Mouse (Mus musculus): ENCODE measurements around the gene Optn. TPM values are rescaled to one million over a fixed set of nuclear protein-coding genes. Genes with fewer than 3 reads are reported as not detected.

Optn gene
- 11.2 TPM for polyA plus RNA-seq (2012; fragmentation: generic; extraction: Trizol)

- peak; percentile 59 for TF ChIP-seq POLR2AphosphoS2 (IDR thresholded peaks at IDR 0.05; ENCODE audit: insufficient read length, low read depth)
- TF ChIP-seq TCF3 (IDR thresholded peaks at IDR 0.05; ENCODE audit: insufficient read length, low read depth) = peak; percentile 38
- peak in 2 of 3 experiments; percentile 33 to 75 for TF ChIP-seq MYOD1 (IDR thresholded peaks at IDR 0.05; ENCODE audit: control insufficient read depth in 1 of 3, insufficient read length in 2 of 3, low read depth in 2 of 3)
- TF ChIP-seq MYOG (IDR thresholded peaks at IDR 0.05; ENCODE audit: control insufficient read depth in 1 of 3, insufficient read depth in 1 of 3, insufficient read length in 2 of 3, low read depth in 2 of 3) = peak in 2 of 3 experiments; percentile 67 to 77
- no peak for TF ChIP-seq TCF12 (IDR thresholded peaks at IDR 0.05; ENCODE audit: insufficient read depth, poor library complexity, severe bottlenecking)
- peak; percentile 89 for TF ChIP-seq POLR2A (IDR thresholded peaks at IDR 0.05; ENCODE audit: insufficient read length, low read depth)
- no peak for TF ChIP-seq USF1 (IDR thresholded peaks at IDR 0.05; ENCODE audit: low read depth)
- TF ChIP-seq REST (IDR thresholded peaks at IDR 0.05; ENCODE audit: insufficient read depth, insufficient read length) = no peak
- no peak for TF ChIP-seq SRF (IDR thresholded peaks at IDR 0.05; ENCODE audit: control insufficient read depth, insufficient read length, low read depth)
- H3K4me3 ChIP-seq = peak within 1 kb of the TSS; percentile 54
- H3K4me2 ChIP-seq (ENCODE audit: low read depth) = peak within 1 kb of the TSS; percentile 71
- peak within 1 kb of the TSS; percentile 31 for H3ac ChIP-seq (ENCODE audit: control insufficient read depth, insufficient read length)
- no peaks in the 10 kb centered on the region for H3K79me2 ChIP-seq (ENCODE audit: control insufficient read depth, insufficient read depth)
- H3K27me3 ChIP-seq (ENCODE audit: control insufficient read depth, insufficient read depth, insufficient read length) = no peaks in the 10 kb centered on the region
- H3K36me3 ChIP-seq (ENCODE audit: control insufficient read depth, insufficient read depth) = no peaks in the 10 kb centered on the region
Measured at GRCm38 (mm10) chr2:5063299-5064205, at the start of gene Optn. TSS of gene Optn (minus strand) at chr2:5064051.

DNA sequence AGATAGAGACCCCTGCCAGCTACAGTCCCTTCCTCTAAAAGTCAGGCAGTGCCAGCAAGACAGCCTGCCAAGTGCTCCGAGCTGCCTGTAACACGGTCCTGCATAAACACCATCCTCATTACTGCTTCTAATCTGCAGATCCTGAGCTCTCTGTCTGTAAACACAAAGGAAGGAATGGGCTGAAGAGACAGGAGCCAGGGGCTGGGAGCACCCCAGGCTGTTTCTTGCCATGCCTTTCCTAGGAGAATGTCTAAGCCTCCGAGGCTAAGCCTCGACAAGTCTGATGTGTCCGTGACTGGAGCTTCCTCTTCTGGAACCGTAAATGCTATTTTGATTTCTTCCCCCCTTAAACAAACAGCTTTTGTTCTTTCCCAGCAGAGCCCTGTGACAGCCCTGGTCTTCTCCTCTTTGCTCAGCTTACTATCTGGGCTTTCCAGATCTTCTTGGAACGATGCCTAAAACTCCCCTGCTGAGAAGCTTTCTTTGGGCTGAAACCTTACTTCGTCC, 49.0 kb upstream of the Optn start:
- Histone ChIP-seq H3K4me2 (ENCODE audit: low read depth) (no peak overlapping the region), H3K27me3 (ENCODE audit: control insufficient read depth, insufficient read depth, insufficient read length) (no peaks in the 10 kb centered on the region), H3K79me2 (ENCODE audit: control insufficient read depth, insufficient read depth) (no peaks in the 10 kb centered on the region), H3ac (ENCODE audit: control insufficient read depth, insufficient read length) (no peak overlapping the region), H3K36me3 (ENCODE audit: control insufficient read depth, insufficient read depth) (no peaks in the 10 kb centered on the region), H3K4me3 (no peak overlapping the region)
- TF ChIP-seq USF1 (IDR thresholded peaks at IDR 0.05; ENCODE audit: low read depth) (no peak), SRF (IDR thresholded peaks at IDR 0.05; ENCODE audit: control insufficient read depth, insufficient read length, low read depth) (no peak), MAX (IDR thresholded peaks at IDR 0.05; ENCODE audit: low read depth) (no peak), POLR2AphosphoS2 (IDR thresholded peaks at IDR 0.05; ENCODE audit: insufficient read length, low read depth) (no peak), POLR2A (IDR thresholded peaks at IDR 0.05; ENCODE audit: insufficient read length, low read depth) (no peak), MYOD1 (IDR thresholded peaks at IDR 0.05; ENCODE audit: control insufficient read depth in 1 of 3, insufficient read length in 2 of 3, low read depth in 2 of 3) (no peak), TCF12 (IDR thresholded peaks at IDR 0.05; ENCODE audit: insufficient read depth, poor library complexity, severe bottlenecking) (no peak), TCF3 (IDR thresholded peaks at IDR 0.05; ENCODE audit: insufficient read length, low read depth) (no peak), E2F4 (IDR thresholded peaks at IDR 0.05; ENCODE audit: insufficient read depth) (no peak), REST (IDR thresholded peaks at IDR 0.05; ENCODE audit: insufficient read depth, insufficient read length) (no peak), MYOG (IDR thresholded peaks at IDR 0.05; ENCODE audit: control insufficient read depth in 1 of 3, insufficient read depth in 1 of 3, insufficient read length in 2 of 3, low read depth in 2 of 3) (no peak), CEBPB (IDR thresholded peaks at IDR 0.05; ENCODE audit: insufficient read depth, poor library complexity, severe bottlenecking) (no peak)

GRCm38 (mm10) chr2:5102891-5103290, 39.0 kb upstream of the Optn start:
- no peaks in the 10 kb centered on the region for H3K79me2 ChIP-seq (ENCODE audit: control insufficient read depth, insufficient read depth)
- no peak overlapping the region for H3K4me3 ChIP-seq
- no peak overlapping the region for H3ac ChIP-seq (ENCODE audit: control insufficient read depth, insufficient read length)
- H3K4me2 ChIP-seq (ENCODE audit: low read depth) = no peak overlapping the region
- TF ChIP-seq TCF3 (IDR thresholded peaks at IDR 0.05; ENCODE audit: insufficient read length, low read depth) (no peak), MAX (IDR thresholded peaks at IDR 0.05; ENCODE audit: low read depth) (no peak), MYOD1 (IDR thresholded peaks at IDR 0.05; ENCODE audit: control insufficient read depth in 1 of 3, insufficient read length in 2 of 3, low read depth in 2 of 3) (no peak), SRF (IDR thresholded peaks at IDR 0.05; ENCODE audit: control insufficient read depth, insufficient read length, low read depth) (no peak), POLR2A (IDR thresholded peaks at IDR 0.05; ENCODE audit: insufficient read length, low read depth) (no peak), USF1 (IDR thresholded peaks at IDR 0.05; ENCODE audit: low read depth) (no peak), REST (IDR thresholded peaks at IDR 0.05; ENCODE audit: insufficient read depth, insufficient read length) (no peak)
- H3K27me3 ChIP-seq (ENCODE audit: control insufficient read depth, insufficient read depth, insufficient read length) = no peaks in the 10 kb centered on the region
- H3K36me3 ChIP-seq (ENCODE audit: control insufficient read depth, insufficient read depth) = no peaks in the 10 kb centered on the region

GRCm38 (mm10) chr2:5101743-5102245, 37.9 kb upstream of the Optn start:
- no peaks in the 10 kb centered on the region for H3K36me3 ChIP-seq (ENCODE audit: control insufficient read depth, insufficient read depth)
- H3K4me3 ChIP-seq = no peak overlapping the region
- TF ChIP-seq REST (IDR thresholded peaks at IDR 0.05; ENCODE audit: insufficient read depth, insufficient read length) (no peak), POLR2A (IDR thresholded peaks at IDR 0.05; ENCODE audit: insufficient read length, low read depth) (no peak), SRF (IDR thresholded peaks at IDR 0.05; ENCODE audit: control insufficient read depth, insufficient read length, low read depth) (no peak), TCF3 (IDR thresholded peaks at IDR 0.05; ENCODE audit: insufficient read length, low read depth) (no peak), USF1 (IDR thresholded peaks at IDR 0.05; ENCODE audit: low read depth) (no peak), MYOD1 (IDR thresholded peaks at IDR 0.05; ENCODE audit: control insufficient read depth in 1 of 3, insufficient read length in 2 of 3, low read depth in 2 of 3) (no peak), MAX (IDR thresholded peaks at IDR 0.05; ENCODE audit: low read depth) (no peak), MYOG (IDR thresholded peaks at IDR 0.05; ENCODE audit: control insufficient read depth in 1 of 3, insufficient read depth in 1 of 3, insufficient read length in 2 of 3, low read depth in 2 of 3) (no peak), E2F4 (IDR thresholded peaks at IDR 0.05; ENCODE audit: insufficient read depth) (no peak), POLR2AphosphoS2 (IDR thresholded peaks at IDR 0.05; ENCODE audit: insufficient read length, low read depth) (no peak), CEBPB (IDR thresholded peaks at IDR 0.05; ENCODE audit: insufficient read depth, poor library complexity, severe bottlenecking) (no peak), TCF12 (IDR thresholded peaks at IDR 0.05; ENCODE audit: insufficient read depth, poor library complexity, severe bottlenecking) (no peak)
- H3K4me2 ChIP-seq (ENCODE audit: low read depth) = no peak overlapping the region
- no peak overlapping the region for H3ac ChIP-seq (ENCODE audit: control insufficient read depth, insufficient read length)
- no peaks in the 10 kb centered on the region for H3K27me3 ChIP-seq (ENCODE audit: control insufficient read depth, insufficient read depth, insufficient read length)
- no peaks in the 10 kb centered on the region for H3K79me2 ChIP-seq (ENCODE audit: control insufficient read depth, insufficient read depth)

Data from myocyte (in vitro differentiated cells).